ENCODE assay signal across 8 mouse cellular contexts in the genomic region with DNA sequence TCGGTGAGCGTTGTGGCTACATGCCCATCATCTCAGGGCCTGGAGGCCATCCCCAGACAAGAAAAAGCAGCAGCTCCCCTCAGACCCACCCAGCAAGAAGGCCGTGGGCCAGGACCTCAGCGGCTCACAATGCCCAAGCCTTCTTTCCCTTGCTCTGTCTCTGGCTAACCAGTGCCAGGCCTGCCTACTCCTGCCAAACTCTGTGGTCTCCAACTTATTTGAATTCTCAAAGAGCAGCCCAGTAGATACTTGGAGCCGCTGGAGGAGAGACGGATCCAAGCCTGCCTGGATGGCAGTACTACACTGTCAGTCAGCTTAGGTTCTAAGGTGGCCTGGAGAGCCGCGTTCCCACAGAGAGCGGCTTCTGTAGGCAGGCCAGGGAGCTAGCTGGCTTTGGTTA. TPM values are rescaled to one million over a fixed set of nuclear protein-coding genes. Genes with fewer than 3 reads are reported as not detected.
DNase-seq lines count a peak whose midpoint lies in the region; ATAC-seq and TF ChIP-seq lines count a peak whose summit lies in the region.

No protein-coding gene starts in this region.

- TF ChIP-seq POLR2A in brain, embryonic 14.5 days (IDR thresholded peaks at IDR 0.05; ENCODE audit: borderline replicate concordance, extremely low read depth, insufficient read depth, insufficient read length, poor library complexity, severe bottlenecking), result no peak

- ATAC-seq in erythroid progenitor cell, adult 5-6 weeks (replicated peaks; ENCODE audit: low FRiP score, poor library complexity, severe bottlenecking), result no peak

- TF ChIP-seq CTCF in brain, embryonic 14.5 days (IDR thresholded peaks at IDR 0.05; ENCODE audit: borderline replicate concordance, extremely low read depth, insufficient read depth, insufficient read length), result no peak

- peak; percentile 58 for DNase-seq in kidney, adult 11 months
- no peak for DNase-seq in kidney, adult 18-20 months
- peak; percentile 40 for DNase-seq in brain, embryonic 14.5 days (ENCODE audit: low read depth)
- peak; percentile 29 for DNase-seq in heart, adult 8-10 months (ENCODE audit: low spot score)
- DNase-seq in layer of hippocampus, adult 8-10 months (ENCODE audit: low spot score in 2 of 2), result peak; percentile 55 to 74
- no peak for DNase-seq in spleen, postnatal 14 days (ENCODE audit: low spot score in 2 of 2)
- DNase-seq in spleen, postnatal 10 days (ENCODE audit: low spot score in 2 of 2), result no peak

RNA-seq across cellular contexts. Expression of gene Atp2a2, which starts 24.4 kb away (rescaled TPM):
- 102 and 136 TPM in 2 replicates for polyA plus RNA-seq in brain, embryonic 14.5 days (2012; rRNA removed)
- total RNA-seq in heart, adult 8-10 months (2022), result over 10,000 TPM; 11,934 to 13,904 (median 12,774) TPM
- 100 to 1,000 TPM; 558 to 681 (median 612) TPM for total RNA-seq in layer of hippocampus, adult 8-10 months (2022)
- 73.2 and 84.3 TPM in 2 replicates for total RNA-seq in erythroid progenitor cell, adult 5-6 weeks (2015; ENCODE audit: low replicate concordance)
- 106 and 160 TPM in 2 replicates for total RNA-seq in erythroid progenitor cell, adult 5-6 weeks (2017; ENCODE audit: low replicate concordance)

Comparison
In these comparisons a context has a peak if more than half of its experiments do, and no peak if none do; other contexts are left out.
1. DNase-seq: peak in kidney, adult 11 months (single experiment), brain, embryonic 14.5 days (single experiment), heart, adult 8-10 months (single experiment) and layer of hippocampus, adult 8-10 months (2 of 2); none in kidney, adult 18-20 months (single experiment), spleen, postnatal 14 days (0 of 2) and spleen, postnatal 10 days (0 of 2).
2. RNA of gene Atp2a2, which starts 24.4 kb away (total RNA-seq): 11,934 to 13,904 TPM in heart, adult 8-10 months; 558 to 681 TPM in layer of hippocampus, adult 8-10 months and 73.2 to 160 TPM in erythroid progenitor cell, adult 5-6 weeks; every median in the first group is over 10 times any median in the second.